Mouse (Mus musculus) midbrain, embryonic 16.5 days (tissue): Measurements from ENCODE around the gene Bmp10. TPM values are rescaled to one million over a fixed set of nuclear protein-coding genes. Genes with fewer than 3 reads are reported as not detected.
"Not testable (repeated sequence)": the region's sequence is repeated elsewhere in the genome, so short reads cannot be mapped to it uniquely, and the experiment has no call there.

ENCODE experiments used
- ATAC-seq: fragments of 200-750 bp; cut with Nextera tagmentation; 2 replicates; pipeline ENCODE4 v1.8.0; 2017; ENCODE audit warnings: moderate TSS enrichment
- H3K27ac ChIP-seq: fragments of 300-500 bp; sonication (generic); 2 replicates; pipeline ENCODE4 v1.5.1; 2014; ENCODE audit warnings: mild to moderate bottlenecking, low read length, mixed read lengths
- H3K27me3 ChIP-seq: fragments of 300-500 bp; sonication (generic); 2 replicates; pipeline ENCODE4 v1.6.1; 2014; ENCODE audit warnings: low read depth, low read length, mixed read lengths; ENCODE audit not compliant: control insufficient read depth, insufficient read depth
- H3K36me3 ChIP-seq: fragments of 300-500 bp; sonication (generic); 2 replicates; pipeline ENCODE4 v1.6.1; 2014; ENCODE audit warnings: mild to moderate bottlenecking, low read length, moderate library complexity, mixed read lengths; ENCODE audit not compliant: control insufficient read depth, insufficient read depth
- H3K4me1 ChIP-seq: fragments of 300-500 bp; sonication (generic); 2 replicates; pipeline ENCODE4 v1.6.1; 2014; ENCODE audit warnings: mild to moderate bottlenecking, low read length, mixed read lengths; ENCODE audit not compliant: control insufficient read depth, insufficient read depth
- H3K4me2 ChIP-seq: fragments of 300-500 bp; sonication (generic); 2 replicates; pipeline ENCODE4 v1.6.1; 2014; ENCODE audit warnings: mild to moderate bottlenecking, low read length, mixed read lengths
- H3K4me3 ChIP-seq: fragments of 300-500 bp; sonication (generic); 2 replicates; pipeline ENCODE4 v1.5.1; 2014; ENCODE audit warnings: low read depth, mild to moderate bottlenecking, low read length, moderate library complexity, mixed read lengths
- H3K9ac ChIP-seq: fragments of 300-500 bp; sonication (generic); 2 replicates; pipeline ENCODE4 v1.6.1; 2014; ENCODE audit warnings: low read depth, low read length, mixed read lengths
- H3K9me3 ChIP-seq: fragments of 300-500 bp; sonication (generic); replicated peaks from 2 replicates; pipeline ENCODE4 v1.6.1; 2014; ENCODE audit warnings: mild to moderate bottlenecking, low read length, mixed read lengths; ENCODE audit not compliant: control insufficient read depth, poor library complexity, severe bottlenecking
- WGBS: fragments of 180-500 bp; shearing (Covaris S2); extraction: QIAGEN DNeasy Blood & Tissue Kit; methylation state at CpG from one replicate; pipeline ENCODE4 v1.1.7; 2014; 5-methylcytosine and 5-hydroxymethylcytosine counted together
- polyA plus RNA-seq: library from polyadenylated mRNA; unstranded; fragments of >200 nt; fragmentation: Nextera tagmentation; extraction: Ambion mirVana; gene quantifications from 2 replicates; pipeline ENCODE4 v1.2.1, GENCODE M21; 2015

Gene Bmp10
- polyA plus RNA-seq, 1 experiment from 2014 or later = not detected

DNA sequence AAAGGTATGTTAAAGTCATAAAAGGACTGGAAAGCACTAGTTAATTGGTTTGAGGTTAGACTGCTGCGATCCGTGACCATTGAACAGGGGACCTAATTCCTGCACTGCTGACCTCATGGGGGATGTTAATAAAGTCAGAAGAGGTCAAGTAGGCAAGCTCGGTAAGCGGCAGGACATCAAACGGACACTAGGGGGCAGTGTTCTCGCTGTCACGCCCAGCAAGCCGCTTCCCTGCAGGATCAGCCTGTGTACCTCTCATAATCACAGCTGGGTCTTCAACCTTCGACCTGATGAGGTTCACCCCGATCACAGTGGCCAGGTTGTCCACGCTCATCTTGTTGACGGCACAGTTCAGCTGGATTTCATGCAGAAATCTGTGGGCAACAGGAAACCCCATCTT, 37.4 kb downstream of the Bmp10 start:
- 0 out of 2 replicates have a peak overlapping the region, but pooled peaks have one; percentile 1 for H3K4me3 ChIP-seq
- no peak for ATAC-seq
- WGBS = 12% methylated on average over 12 of the region's 12 CpGs
- peak overlapping the region; percentile 38 for H3K4me2 ChIP-seq
- no peak overlapping the region for H3K9ac ChIP-seq
- no peaks in the 10 kb centered on the region for H3K9me3 ChIP-seq
- no peaks in the 10 kb centered on the region for H3K27me3 ChIP-seq
- H3K27ac ChIP-seq = no peak overlapping the region
- H3K36me3 ChIP-seq = no peaks in the 10 kb centered on the region
- H3K4me1 ChIP-seq = no peaks in the 10 kb centered on the region

DNA sequence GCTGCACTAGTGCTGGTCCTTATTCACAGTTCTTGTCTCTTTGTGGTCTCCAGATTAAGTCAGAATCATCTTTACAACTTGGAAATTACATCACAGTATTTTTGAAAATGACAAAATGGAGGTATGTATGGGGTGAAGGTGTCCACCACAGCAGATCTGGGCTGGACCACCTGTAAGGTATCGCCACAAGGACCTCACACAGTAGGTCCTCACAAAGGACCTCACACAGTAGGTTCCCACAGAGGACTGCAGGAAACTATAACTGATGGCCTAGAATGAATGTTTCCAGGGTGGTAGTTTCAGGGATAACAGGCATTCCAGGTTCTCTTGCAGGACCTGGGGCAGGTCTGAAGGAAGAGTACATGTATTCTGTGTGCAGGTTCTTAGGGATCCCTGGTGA, 38.6 kb downstream of the Bmp10 start:
- no peaks in the 10 kb centered on the region for H3K36me3 ChIP-seq
- no peak for ATAC-seq
- H3K4me3 ChIP-seq = no peak overlapping the region
- no peak overlapping the region for H3K4me2 ChIP-seq
- 93% methylated on average over 1 of the region's 1 CpGs for WGBS
- H3K9me3 ChIP-seq = no peaks in the 10 kb centered on the region
- no peaks in the 10 kb centered on the region for H3K4me1 ChIP-seq
- no peak overlapping the region for H3K9ac ChIP-seq
- H3K27ac ChIP-seq = no peak overlapping the region
- no peaks in the 10 kb centered on the region for H3K27me3 ChIP-seq

DNA sequence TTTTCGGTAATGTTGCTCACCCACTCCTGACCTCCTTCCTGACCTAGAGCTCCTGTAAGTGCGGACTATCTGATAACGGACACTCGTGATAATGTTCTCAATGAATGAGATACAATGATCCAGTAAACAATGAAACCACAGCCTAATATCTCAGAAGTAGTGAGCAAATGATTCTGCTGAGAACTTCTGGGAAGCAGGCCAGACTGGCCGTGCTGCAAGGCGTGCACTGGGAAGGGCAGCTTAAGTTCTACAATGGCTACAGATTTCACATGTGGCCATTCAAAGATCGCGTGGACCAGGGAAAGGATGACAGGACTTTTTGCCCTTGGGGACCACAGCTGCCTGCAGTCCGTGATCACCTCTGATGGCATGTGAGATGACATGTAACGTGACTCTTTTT, 39.6 kb downstream of the Bmp10 start:
- no peak overlapping the region for H3K9ac ChIP-seq
- H3K4me2 ChIP-seq = no peak overlapping the region
- H3K9me3 ChIP-seq = no peaks in the 10 kb centered on the region
- no peaks in the 10 kb centered on the region for H3K4me1 ChIP-seq
- no peak overlapping the region for H3K27ac ChIP-seq
- no peaks in the 10 kb centered on the region for H3K36me3 ChIP-seq
- H3K27me3 ChIP-seq = no peaks in the 10 kb centered on the region
- 90% methylated on average over 10 of the region's 10 CpGs for WGBS
- no peak for ATAC-seq
- no peak overlapping the region for H3K4me3 ChIP-seq

DNA sequence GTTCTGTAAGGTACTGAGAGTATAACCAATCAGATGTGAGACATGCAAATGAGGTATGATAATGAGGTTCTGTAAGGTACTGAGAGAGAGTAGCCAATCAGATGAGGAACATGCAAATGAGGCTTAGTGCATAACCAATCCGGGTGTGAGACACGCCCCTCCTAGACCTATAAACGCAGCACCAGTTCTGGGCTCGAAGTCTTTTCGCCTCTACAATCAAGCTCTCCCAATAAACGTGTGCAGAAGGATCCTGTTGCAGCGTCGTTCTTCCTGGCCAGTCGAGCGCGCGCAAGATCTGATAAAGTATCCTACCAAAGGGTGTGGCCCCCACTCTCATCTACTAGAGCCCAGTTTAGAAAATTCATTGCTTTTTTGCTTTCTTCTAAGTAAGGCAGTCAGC, 41.3 kb downstream of the Bmp10 start:
- ATAC-seq, H3K27me3 ChIP-seq, H3K36me3 ChIP-seq, H3K4me3 ChIP-seq, H3K9me3 ChIP-seq, H3K9ac ChIP-seq, H3K27ac ChIP-seq, H3K4me2 ChIP-seq, H3K4me1 ChIP-seq: not testable (repeated sequence)
- 90% methylated on average over 12 of the region's 12 CpGs for WGBS

DNA sequence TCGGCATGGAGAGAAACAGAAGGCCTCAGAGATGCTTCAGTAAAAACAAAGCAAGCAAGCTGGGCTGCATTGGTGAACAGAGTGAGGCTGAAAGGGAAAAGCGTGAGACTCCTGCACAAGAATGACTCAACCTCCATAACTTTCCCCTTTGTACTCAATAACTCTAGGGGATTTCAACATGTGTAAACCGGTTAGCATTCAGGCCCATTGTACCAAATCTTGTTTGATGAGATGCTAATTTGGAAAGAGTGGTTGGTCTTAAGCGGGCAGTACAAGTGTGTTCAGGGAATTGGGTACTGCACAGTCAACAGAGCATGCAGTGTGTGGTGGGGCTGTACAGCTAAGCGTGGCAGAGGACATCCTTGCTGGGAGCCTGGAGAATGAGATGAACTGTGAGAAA, 46.4 kb downstream of the Bmp10 start:
- no peaks in the 10 kb centered on the region for H3K36me3 ChIP-seq
- no peaks in the 10 kb centered on the region for H3K9me3 ChIP-seq
- no peak overlapping the region for H3K4me2 ChIP-seq
- ATAC-seq = no peak
- H3K27ac ChIP-seq = no peak overlapping the region
- 81% methylated on average over 5 of the region's 5 CpGs for WGBS
- no peaks in the 10 kb centered on the region for H3K4me1 ChIP-seq
- H3K9ac ChIP-seq = no peak overlapping the region
- H3K4me3 ChIP-seq = no peak overlapping the region
- no peaks in the 10 kb centered on the region for H3K27me3 ChIP-seq

DNA sequence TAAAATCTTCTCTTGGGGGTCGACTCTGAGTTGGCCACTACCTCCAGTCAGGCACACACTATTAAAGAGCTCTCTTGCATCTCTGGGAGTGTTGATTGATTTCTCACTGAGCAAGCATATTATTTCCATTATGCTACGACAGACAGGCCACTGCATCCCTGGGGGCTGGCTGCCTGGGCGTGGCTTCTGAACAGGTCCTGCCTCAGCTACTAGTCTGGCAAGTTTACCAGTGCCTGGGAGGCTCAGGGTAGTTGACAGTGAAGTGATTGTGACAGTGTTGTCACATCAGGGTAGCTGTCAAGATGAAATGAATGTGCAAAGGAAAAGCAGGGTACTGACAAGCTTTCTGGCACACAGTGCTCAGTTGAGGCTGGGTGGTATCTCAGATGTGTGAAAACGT, 50.1 kb downstream of the Bmp10 start:
- Histone ChIP-seq H3K9me3 (no peaks in the 10 kb centered on the region), H3K4me2 (no peak overlapping the region), H3K36me3 (no peaks in the 10 kb centered on the region), H3K4me1 (no peaks in the 10 kb centered on the region), H3K27ac (no peak overlapping the region), H3K4me3 (no peak overlapping the region), H3K9ac (no peak overlapping the region), H3K27me3 (no peaks in the 10 kb centered on the region)
- WGBS = 45% methylated on average over 4 of the region's 4 CpGs
- ATAC-seq = no peak

DNA sequence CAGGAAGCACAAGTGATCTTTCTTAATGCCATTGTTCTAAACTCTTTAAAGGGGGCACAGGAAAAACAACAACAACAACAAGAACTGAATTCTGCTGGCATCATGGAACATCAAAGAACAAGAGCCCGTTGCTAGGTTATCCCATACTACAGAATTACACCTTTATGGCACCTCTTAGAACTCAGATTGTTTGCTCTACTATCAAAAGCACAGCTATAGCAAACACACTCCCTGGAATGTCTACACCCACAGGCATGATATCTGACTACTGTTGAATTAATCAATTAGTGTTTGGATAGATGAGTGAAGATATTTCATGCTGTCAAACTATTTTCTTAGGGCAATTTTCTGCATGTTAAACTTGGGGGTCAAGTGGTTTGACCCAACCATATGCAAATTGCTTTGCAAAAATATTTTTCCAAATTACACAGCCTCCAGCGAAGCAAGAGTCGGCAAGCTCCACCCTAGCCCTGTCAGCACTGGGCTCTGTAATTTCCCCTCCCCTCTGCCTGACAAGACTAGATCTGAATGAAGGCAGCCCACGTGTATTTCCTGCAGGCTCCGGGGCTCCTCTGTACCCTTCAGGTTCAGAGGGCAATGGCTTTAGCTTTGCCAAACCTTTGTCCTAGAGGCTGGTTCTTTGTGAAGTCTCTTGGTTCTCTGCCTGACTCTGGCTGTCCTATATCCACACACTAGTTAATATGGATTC, 50.7 kb downstream of the Bmp10 start:
- H3K27ac ChIP-seq = no peak overlapping the region
- H3K36me3 ChIP-seq = no peaks in the 10 kb centered on the region
- no peak overlapping the region for H3K9ac ChIP-seq
- H3K4me2 ChIP-seq = no peak overlapping the region
- H3K4me3 ChIP-seq = no peak overlapping the region
- no peaks in the 10 kb centered on the region for H3K27me3 ChIP-seq
- ATAC-seq = no peak
- 63% methylated on average over 5 of the region's 5 CpGs for WGBS
- no peaks in the 10 kb centered on the region for H3K4me1 ChIP-seq
- H3K9me3 ChIP-seq = no peaks in the 10 kb centered on the region

DNA sequence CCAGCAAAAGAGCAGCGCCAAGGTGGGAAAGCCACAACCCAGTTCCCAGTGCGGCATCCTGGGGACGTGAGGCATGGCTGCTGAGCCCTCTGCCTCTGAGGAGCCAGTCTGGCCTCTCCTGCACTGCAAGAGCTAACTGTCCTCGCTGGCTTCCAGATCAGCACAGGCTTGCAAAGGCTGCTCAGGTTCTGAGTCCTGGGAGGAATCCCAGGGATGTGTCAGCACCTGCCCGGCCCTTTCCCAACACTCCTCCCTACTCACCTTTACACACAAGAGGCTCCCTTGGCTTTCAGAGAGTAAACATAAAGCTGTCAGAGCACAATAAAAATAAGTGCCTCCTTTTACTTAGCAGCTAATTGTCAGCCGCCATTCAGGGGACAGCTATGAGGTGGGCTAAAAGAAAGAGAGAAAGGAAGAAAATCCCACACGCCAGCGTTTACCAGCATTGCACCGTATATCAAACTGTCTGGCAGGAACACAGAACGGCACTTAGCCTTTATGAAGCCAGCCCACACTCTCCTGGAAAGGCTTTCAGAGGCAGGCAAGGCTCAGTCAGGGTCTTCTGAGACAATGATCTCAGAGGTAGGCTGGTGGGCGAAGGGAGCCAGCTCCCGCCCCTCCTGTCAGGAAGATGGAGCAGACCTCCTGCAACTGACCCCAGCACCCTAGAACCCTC, 54.6 kb downstream of the Bmp10 start:
- WGBS = 68% methylated on average over 12 of the region's 12 CpGs
- Histone ChIP-seq H3K4me1 (no peaks in the 10 kb centered on the region), H3K4me2 (no peak overlapping the region), H3K4me3 (no peak overlapping the region), H3K27me3 (no peaks in the 10 kb centered on the region), H3K27ac (no peak overlapping the region), H3K9ac (no peak overlapping the region), H3K9me3 (no peaks in the 10 kb centered on the region), H3K36me3 (no peaks in the 10 kb centered on the region)
- no peak for ATAC-seq

DNA sequence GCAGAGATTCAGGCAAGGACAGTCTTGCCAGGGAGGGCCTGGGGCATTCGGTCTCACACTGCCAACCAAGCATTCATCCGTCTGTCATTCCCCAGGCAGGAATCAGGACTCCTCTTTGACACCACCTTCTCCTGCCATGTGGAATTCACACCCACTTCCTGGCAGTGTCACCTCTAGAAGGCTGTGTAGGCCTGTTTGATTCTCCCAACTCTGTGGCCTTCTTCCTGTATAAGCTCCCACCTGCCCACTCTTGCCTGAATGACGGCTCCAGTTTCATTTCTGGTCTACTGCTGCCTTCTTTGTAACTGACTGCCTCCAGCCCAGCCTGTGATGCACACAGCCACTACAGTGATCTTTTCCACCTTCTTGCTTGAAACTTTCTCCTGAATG, 55.1 kb downstream of the Bmp10 start:
- H3K9ac ChIP-seq = no peak overlapping the region
- H3K4me3 ChIP-seq = no peak overlapping the region
- WGBS = 77% methylated on average over 3 of the region's 3 CpGs
- H3K27me3 ChIP-seq = no peaks in the 10 kb centered on the region
- no peak overlapping the region for H3K4me2 ChIP-seq
- no peak overlapping the region for H3K27ac ChIP-seq
- H3K36me3 ChIP-seq = no peaks in the 10 kb centered on the region
- H3K4me1 ChIP-seq = no peaks in the 10 kb centered on the region
- ATAC-seq = no peak
- H3K9me3 ChIP-seq = no peaks in the 10 kb centered on the region
